Mouse (Mus musculus): Measurements from ENCODE around the gene Olfr731. TPM values are rescaled to one million over a fixed set of nuclear protein-coding genes. Genes with fewer than 3 reads are reported as not detected.

The Olfr731 gene
- polyA plus RNA-seq (2016; fragmentation: Nextera tagmentation; extraction: Ambion mirVana) = not detected in 2 replicates

DNA sequence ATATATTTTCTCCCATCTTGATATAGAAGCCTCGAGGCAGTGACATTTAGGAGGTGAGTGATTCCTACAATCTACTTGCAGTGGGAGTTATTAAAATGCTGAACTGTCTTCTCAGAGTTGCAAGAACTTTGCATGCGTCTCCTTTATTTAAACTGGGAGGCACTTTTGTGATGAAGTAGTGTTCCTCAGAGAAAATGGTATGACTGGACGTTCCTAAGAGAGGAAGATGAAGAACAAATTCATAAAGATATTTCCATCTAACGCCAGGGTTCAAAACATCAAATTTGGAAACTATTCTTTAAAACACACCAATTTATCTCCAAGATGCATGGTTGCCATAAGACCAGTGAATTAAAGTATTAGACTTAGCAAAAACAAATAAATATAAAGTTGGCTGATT lies at the start of gene Olfr731:
Gene Olfr731, minus strand, starts transcription at position 101 of the 400 bp plus-strand sequence.
- no peaks in the 10 kb centered on the region for H3K27me3 ChIP-seq
- no peak within 1 kb of the TSS for H3K4me2 ChIP-seq (replicated peaks)
- H3K27ac ChIP-seq (replicated peaks) = no peak within 1 kb of the TSS
- H3K36me3 ChIP-seq = no peaks in the 10 kb centered on the region
- H3K4me3 ChIP-seq = no peak within 1 kb of the TSS
- H3K9ac ChIP-seq (replicated peaks) = no peak within 1 kb of the TSS
- no peak for ATAC-seq (ENCODE audit: low FRiP score, low read depth)
- H3K4me1 ChIP-seq = no peaks in the 10 kb centered on the region
- no peaks in the 10 kb centered on the region for H3K9me3 ChIP-seq
- 83% methylated on average over 4 of the region's 4 CpGs for WGBS

DNA sequence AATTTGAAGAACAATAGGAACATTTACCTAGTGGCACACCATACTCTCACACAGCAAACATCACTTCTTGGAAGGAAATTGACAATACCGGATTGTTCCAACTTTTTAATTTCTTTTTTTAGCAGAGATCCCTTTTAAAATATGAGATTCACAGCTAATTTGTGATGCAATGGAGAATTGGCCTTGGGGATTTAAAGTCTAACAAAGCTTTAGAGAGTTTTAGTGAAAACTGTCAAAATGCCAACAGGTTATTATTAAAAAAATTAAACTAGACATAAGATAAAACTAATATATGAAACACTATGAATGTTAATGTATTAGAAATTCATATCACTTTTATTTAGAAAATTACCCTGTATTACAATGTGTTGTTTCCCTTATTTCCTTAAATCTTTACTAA lies 42.4 kb upstream of the Olfr731 start, which contains the start of gene Olfr732:
Gene Olfr732, minus strand, starts transcription at position 101 of the 400 bp plus-strand sequence.
- no peak within 1 kb of the TSS for H3K27ac ChIP-seq (replicated peaks)
- no peaks in the 10 kb centered on the region for H3K27me3 ChIP-seq
- no peak within 1 kb of the TSS for H3K9ac ChIP-seq (replicated peaks)
- no peaks in the 10 kb centered on the region for H3K36me3 ChIP-seq
- ATAC-seq (ENCODE audit: low FRiP score, low read depth) = no peak
- no peak within 1 kb of the TSS for H3K4me3 ChIP-seq
- H3K4me2 ChIP-seq (replicated peaks) = no peak within 1 kb of the TSS
- 91% methylated on average over 1 of the region's 1 CpGs for WGBS
- no peaks in the 10 kb centered on the region for H3K9me3 ChIP-seq
- H3K4me1 ChIP-seq = no peaks in the 10 kb centered on the region

DNA sequence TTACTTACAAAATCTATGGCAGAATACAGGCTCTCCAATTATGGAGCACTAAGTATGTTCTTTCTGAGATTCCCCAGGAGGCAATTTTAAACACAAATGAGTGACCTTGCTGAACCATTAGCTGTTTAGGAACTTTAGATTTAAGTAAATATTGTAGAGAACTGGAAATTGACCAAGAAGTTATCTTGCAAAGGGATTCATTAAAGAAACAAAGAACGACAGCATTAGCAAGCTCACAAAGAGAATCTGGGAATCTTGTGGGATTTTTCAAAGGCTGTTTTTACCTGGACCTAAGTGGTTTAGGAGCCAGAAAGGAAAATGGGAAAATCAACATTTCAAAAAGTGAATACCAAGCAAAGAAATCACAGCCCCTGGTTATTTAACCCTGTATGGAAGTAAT lies 53.6 kb downstream of the Olfr731 start, which contains the start of gene Olfr730:
Gene Olfr730, minus strand, starts transcription at position 101 of the 400 bp plus-strand sequence.
- no peak within 1 kb of the TSS for H3K4me3 ChIP-seq
- no peak within 1 kb of the TSS for H3K4me2 ChIP-seq (replicated peaks)
- no peak for ATAC-seq (ENCODE audit: low FRiP score, low read depth)
- no peaks in the 10 kb centered on the region for H3K36me3 ChIP-seq
- H3K27me3 ChIP-seq = no peaks in the 10 kb centered on the region
- H3K27ac ChIP-seq (replicated peaks) = no peak within 1 kb of the TSS
- no peak within 1 kb of the TSS for H3K9ac ChIP-seq (replicated peaks)
- no peaks in the 10 kb centered on the region for H3K9me3 ChIP-seq
- no peaks in the 10 kb centered on the region for H3K4me1 ChIP-seq
- 60% methylated on average over 1 of the region's 1 CpGs for WGBS

Other genes with a start within 250 kb of the Olfr731 start
- gene Olfr725, start 201.5 kb downstream of the Olfr731 start, polyA plus RNA-seq (2016; fragmentation: Nextera tagmentation; extraction: Ambion mirVana) = not detected in 2 replicates
- not detected in 2 replicates for gene Olfr726, start 150.9 kb downstream of the Olfr731 start, polyA plus RNA-seq (2016; fragmentation: Nextera tagmentation; extraction: Ambion mirVana)
- not detected in 2 replicates for gene Olfr727, start 118.7 kb downstream of the Olfr731 start, polyA plus RNA-seq (2016; fragmentation: Nextera tagmentation; extraction: Ambion mirVana)
- not detected in 2 replicates for gene Olfr728, start 99.2 kb downstream of the Olfr731 start, polyA plus RNA-seq (2016; fragmentation: Nextera tagmentation; extraction: Ambion mirVana)
- gene Olfr729, start 89.0 kb downstream of the Olfr731 start, polyA plus RNA-seq (2016; fragmentation: Nextera tagmentation; extraction: Ambion mirVana) = not detected in 2 replicates
- not detected in 2 replicates for gene Olfr730, start 53.7 kb downstream of the Olfr731 start, polyA plus RNA-seq (2016; fragmentation: Nextera tagmentation; extraction: Ambion mirVana)
- gene Olfr732, start 42.3 kb upstream of the Olfr731 start, polyA plus RNA-seq (2016; fragmentation: Nextera tagmentation; extraction: Ambion mirVana) = not detected in 2 replicates
- gene Olfr733, start 59.7 kb upstream of the Olfr731 start, polyA plus RNA-seq (2016; fragmentation: Nextera tagmentation; extraction: Ambion mirVana) = not detected in 2 replicates
- gene Olfr734, start 84.9 kb upstream of the Olfr731 start, polyA plus RNA-seq (2016; fragmentation: Nextera tagmentation; extraction: Ambion mirVana) = not detected in 2 replicates
- not detected in 2 replicates for gene Olfr735, start 107.0 kb upstream of the Olfr731 start, polyA plus RNA-seq (2016; fragmentation: Nextera tagmentation; extraction: Ambion mirVana)
- gene Tlr11, start 116.0 kb upstream of the Olfr731 start, polyA plus RNA-seq (2016; fragmentation: Nextera tagmentation; extraction: Ambion mirVana) = not detected in 2 replicates
- not detected in 2 replicates for gene Olfr736, start 139.3 kb upstream of the Olfr731 start, polyA plus RNA-seq (2016; fragmentation: Nextera tagmentation; extraction: Ambion mirVana)
- not detected in 2 replicates for gene Olfr738, start 165.7 kb upstream of the Olfr731 start, polyA plus RNA-seq (2016; fragmentation: Nextera tagmentation; extraction: Ambion mirVana)
- gene Olfr739, start 176.8 kb upstream of the Olfr731 start, polyA plus RNA-seq (2016; fragmentation: Nextera tagmentation; extraction: Ambion mirVana) = not detected in 2 replicates
- not detected in 2 replicates for gene Olfr740, start 203.7 kb upstream of the Olfr731 start, polyA plus RNA-seq (2016; fragmentation: Nextera tagmentation; extraction: Ambion mirVana)
- gene Olfr741, start 230.9 kb upstream of the Olfr731 start, polyA plus RNA-seq (2016; fragmentation: Nextera tagmentation; extraction: Ambion mirVana) = not detected in 2 replicates

All from midbrain, embryonic 12.5 days (tissue).